Mouse (Mus musculus): ENCODE measurements around the gene Fat4. TPM values are rescaled to one million over a fixed set of nuclear protein-coding genes. Genes with fewer than 3 reads are reported as not detected.

Gene Fat4
- 2.3 and 3.1 TPM in 2 replicates for polyA plus RNA-seq (2012; rRNA removed; ENCODE audit: low replicate concordance)

GRCm38 (mm10) chr3:38886890-38887355, at the start of gene Fat4:
TSS of gene Fat4 (plus strand) at chr3:38886940.

